Mouse (Mus musculus): ENCODE data around the gene Ulk4. TPM values are rescaled to one million over a fixed set of nuclear protein-coding genes. Genes with fewer than 3 reads are reported as not detected.

Gene Ulk4
- 193 and 213 TPM in 2 replicates for polyA plus RNA-seq (2014; fragmentation: Nextera tagmentation; extraction: Ambion mirVana)

DNA sequence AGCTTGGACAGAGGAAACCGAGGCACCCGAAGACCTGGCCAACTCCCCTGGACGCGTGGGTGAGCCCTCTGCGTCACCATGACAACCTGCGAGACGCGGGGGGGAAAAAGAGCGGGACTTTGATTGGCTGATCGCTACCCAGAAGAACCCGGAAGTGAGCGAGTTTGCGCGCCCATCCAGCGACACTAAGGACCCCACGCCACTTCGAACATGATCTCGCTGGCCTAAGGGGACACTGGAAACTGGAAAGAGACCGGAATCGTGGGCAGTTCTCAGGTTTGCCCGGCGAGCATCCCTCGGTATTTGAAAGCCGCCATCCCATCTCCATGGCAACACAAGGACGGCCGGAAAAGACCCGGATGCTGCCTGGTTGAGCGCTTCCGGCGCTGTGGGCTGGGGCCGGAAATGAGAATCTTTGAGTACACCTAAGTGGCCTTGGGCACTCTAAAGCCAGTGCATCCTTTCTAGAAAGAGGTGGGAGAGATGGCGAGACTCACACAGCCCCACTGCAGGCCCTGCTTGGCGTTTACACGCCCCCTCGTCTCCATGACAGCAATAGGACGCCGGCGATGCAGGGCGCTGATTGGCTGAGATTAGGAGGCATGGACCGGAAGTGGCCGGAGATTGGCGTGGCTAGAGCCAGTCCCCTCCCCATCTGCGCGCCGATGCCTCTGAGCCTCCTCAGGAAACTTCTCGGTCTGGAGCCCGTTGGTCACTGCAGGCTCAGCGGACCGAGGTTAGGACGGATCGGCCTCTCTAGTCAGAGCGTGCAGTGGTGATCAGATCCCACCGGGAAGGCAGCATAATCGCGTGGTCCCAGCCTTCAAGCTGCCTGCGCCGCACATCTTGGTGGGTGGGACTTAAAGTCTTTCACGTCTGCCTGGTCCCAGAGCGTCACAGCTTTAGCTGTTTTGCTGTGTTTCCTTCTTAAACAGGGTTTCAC, at the start of gene Ulk4:
Gene Ulk4, minus strand, starts transcription at position 80 of the 943 bp plus-strand sequence.
- H3K9me3 ChIP-seq (replicated peaks; ENCODE audit: control insufficient read depth, low read length), result no peaks in the 10 kb centered on the region
- ATAC-seq (replicated peaks; ENCODE audit: insufficient number of reproducible peaks, low FRiP score, low TSS enrichment, low read depth) (peak; percentile 92), DNase-seq (ENCODE audit: low spot score) (peak; percentile 94)
- H3K4me3 ChIP-seq (ENCODE audit: low read depth, low read length), result peak within 1 kb of the TSS; percentile 63
- WGBS, result under 1% methylated on average over 59 of the region's 59 CpGs
- no peaks in the 10 kb centered on the region for H3K27me3 ChIP-seq (ENCODE audit: control insufficient read depth, insufficient read depth, low read length)
- peak within 1 kb of the TSS; percentile 78 for H3K4me2 ChIP-seq (ENCODE audit: low read depth, low read length)
- H3K9ac ChIP-seq (replicated peaks; ENCODE audit: low read length), result peak within 1 kb of the TSS; percentile 61
- H3K4me1 ChIP-seq (ENCODE audit: control insufficient read depth, insufficient read depth, low read length), result no peaks in the 10 kb centered on the region
- H3K27ac ChIP-seq (replicated peaks; ENCODE audit: low read depth, low read length), result peak within 1 kb of the TSS; percentile 32
- H3K36me3 ChIP-seq (replicated peaks; ENCODE audit: control insufficient read depth, insufficient read depth, low read depth, low read length), result no peaks in the 10 kb centered on the region

- H3K4me3 ChIP-seq (ENCODE audit: low read depth, low read length), result no peak overlapping the region
- ATAC-seq (replicated peaks; ENCODE audit: insufficient number of reproducible peaks, low FRiP score, low TSS enrichment, low read depth) (no peak), DNase-seq (ENCODE audit: low spot score) (no peak)
- 95% methylated on average over 14 of the region's 14 CpGs for WGBS
- H3K36me3 ChIP-seq (replicated peaks; ENCODE audit: control insufficient read depth, insufficient read depth, low read depth, low read length), result no peaks in the 10 kb centered on the region
- no peak overlapping the region for H3K27ac ChIP-seq (replicated peaks; ENCODE audit: low read depth, low read length)
- H3K9ac ChIP-seq (replicated peaks; ENCODE audit: low read length), result no peak overlapping the region
- H3K4me1 ChIP-seq (ENCODE audit: control insufficient read depth, insufficient read depth, low read length), result no peaks in the 10 kb centered on the region
- no peaks in the 10 kb centered on the region for H3K27me3 ChIP-seq (ENCODE audit: control insufficient read depth, insufficient read depth, low read length)
- H3K4me2 ChIP-seq (ENCODE audit: low read depth, low read length), result no peak overlapping the region
- no peaks in the 10 kb centered on the region for H3K9me3 ChIP-seq (replicated peaks; ENCODE audit: control insufficient read depth, low read length)
Observed at GRCm38 (mm10) chr9:121322034-121322433, 45.0 kb upstream of the Ulk4 start.

DNA sequence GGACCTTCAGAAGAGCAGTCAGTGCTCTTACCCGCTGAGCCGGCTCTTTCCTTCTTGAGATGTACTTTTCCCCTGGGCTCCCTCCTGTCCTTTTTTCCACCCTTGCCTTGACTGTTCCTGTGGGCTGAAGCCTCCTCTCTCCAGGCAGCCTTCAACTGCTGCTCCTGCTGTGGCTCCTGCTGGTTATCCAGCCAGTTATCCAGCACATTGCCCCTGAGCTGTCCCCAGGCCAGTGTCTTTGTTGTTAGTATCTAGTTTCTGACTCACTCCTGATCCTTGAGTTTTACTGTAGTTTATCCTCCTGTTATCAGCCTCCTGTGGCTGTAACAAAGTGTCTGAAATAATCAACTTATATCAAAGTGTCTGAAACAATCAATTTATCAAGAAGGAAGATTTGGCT, 44.1 kb upstream of the Ulk4 start:
- no peaks in the 10 kb centered on the region for H3K27me3 ChIP-seq (ENCODE audit: control insufficient read depth, insufficient read depth, low read length)
- no peaks in the 10 kb centered on the region for H3K36me3 ChIP-seq (replicated peaks; ENCODE audit: control insufficient read depth, insufficient read depth, low read depth, low read length)
- H3K9ac ChIP-seq (replicated peaks; ENCODE audit: low read length), result no peak overlapping the region
- H3K4me3 ChIP-seq (ENCODE audit: low read depth, low read length), result no peak overlapping the region
- H3K4me2 ChIP-seq (ENCODE audit: low read depth, low read length), result no peak overlapping the region
- DNase-seq (ENCODE audit: low spot score), result no peak
- no peaks in the 10 kb centered on the region for H3K9me3 ChIP-seq (replicated peaks; ENCODE audit: control insufficient read depth, low read length)
- WGBS, result 92% methylated on average over 2 of the region's 2 CpGs
- no peaks in the 10 kb centered on the region for H3K4me1 ChIP-seq (ENCODE audit: control insufficient read depth, insufficient read depth, low read length)
- no peak overlapping the region for H3K27ac ChIP-seq (replicated peaks; ENCODE audit: low read depth, low read length)
- ATAC-seq (replicated peaks; ENCODE audit: insufficient number of reproducible peaks, low FRiP score, low TSS enrichment, low read depth), result no peak

- DNase-seq (ENCODE audit: low spot score), result no peak
- Histone ChIP-seq H3K4me1 (ENCODE audit: control insufficient read depth, insufficient read depth, low read length) (no peaks in the 10 kb centered on the region), H3K4me2 (ENCODE audit: low read depth, low read length) (no peak overlapping the region), H3K4me3 (ENCODE audit: low read depth, low read length) (no peak overlapping the region), H3K27ac (replicated peaks; ENCODE audit: low read depth, low read length) (no peak overlapping the region), H3K9me3 (replicated peaks; ENCODE audit: control insufficient read depth, low read length) (no peaks in the 10 kb centered on the region), H3K36me3 (replicated peaks; ENCODE audit: control insufficient read depth, insufficient read depth, low read depth, low read length) (no peaks in the 10 kb centered on the region), H3K9ac (replicated peaks; ENCODE audit: low read length) (no peak overlapping the region), H3K27me3 (ENCODE audit: control insufficient read depth, insufficient read depth, low read length) (no peaks in the 10 kb centered on the region)
- 59% methylated on average over 2 of the region's 2 CpGs for WGBS
- ATAC-seq (replicated peaks; ENCODE audit: insufficient number of reproducible peaks, low FRiP score, low TSS enrichment, low read depth), result no peak
Observed at GRCm38 (mm10) chr9:121320433-121320832, 43.4 kb upstream of the Ulk4 start.

- H3K27ac ChIP-seq (replicated peaks; ENCODE audit: low read depth, low read length), result no peak overlapping the region
- 56% methylated on average over 10 of the region's 10 CpGs for WGBS
- ATAC-seq (replicated peaks; ENCODE audit: insufficient number of reproducible peaks, low FRiP score, low TSS enrichment, low read depth) (peak; percentile 78), DNase-seq (ENCODE audit: low spot score) (no peak)
- H3K27me3 ChIP-seq (ENCODE audit: control insufficient read depth, insufficient read depth, low read length), result no peaks in the 10 kb centered on the region
- no peak overlapping the region for H3K9ac ChIP-seq (replicated peaks; ENCODE audit: low read length)
- H3K4me1 ChIP-seq (ENCODE audit: control insufficient read depth, insufficient read depth, low read length), result peaks cover under 1% of the 10 kb centered on the region; the same call in 1 of the 2 replicates
- H3K4me3 ChIP-seq (ENCODE audit: low read depth, low read length), result no peak overlapping the region
- no peaks in the 10 kb centered on the region for H3K9me3 ChIP-seq (replicated peaks; ENCODE audit: control insufficient read depth, low read length)
- no peak overlapping the region for H3K4me2 ChIP-seq (ENCODE audit: low read depth, low read length)
- no peaks in the 10 kb centered on the region for H3K36me3 ChIP-seq (replicated peaks; ENCODE audit: control insufficient read depth, insufficient read depth, low read depth, low read length)
Observed at GRCm38 (mm10) chr9:121319323-121319966, 42.4 kb upstream of the Ulk4 start.

DNA sequence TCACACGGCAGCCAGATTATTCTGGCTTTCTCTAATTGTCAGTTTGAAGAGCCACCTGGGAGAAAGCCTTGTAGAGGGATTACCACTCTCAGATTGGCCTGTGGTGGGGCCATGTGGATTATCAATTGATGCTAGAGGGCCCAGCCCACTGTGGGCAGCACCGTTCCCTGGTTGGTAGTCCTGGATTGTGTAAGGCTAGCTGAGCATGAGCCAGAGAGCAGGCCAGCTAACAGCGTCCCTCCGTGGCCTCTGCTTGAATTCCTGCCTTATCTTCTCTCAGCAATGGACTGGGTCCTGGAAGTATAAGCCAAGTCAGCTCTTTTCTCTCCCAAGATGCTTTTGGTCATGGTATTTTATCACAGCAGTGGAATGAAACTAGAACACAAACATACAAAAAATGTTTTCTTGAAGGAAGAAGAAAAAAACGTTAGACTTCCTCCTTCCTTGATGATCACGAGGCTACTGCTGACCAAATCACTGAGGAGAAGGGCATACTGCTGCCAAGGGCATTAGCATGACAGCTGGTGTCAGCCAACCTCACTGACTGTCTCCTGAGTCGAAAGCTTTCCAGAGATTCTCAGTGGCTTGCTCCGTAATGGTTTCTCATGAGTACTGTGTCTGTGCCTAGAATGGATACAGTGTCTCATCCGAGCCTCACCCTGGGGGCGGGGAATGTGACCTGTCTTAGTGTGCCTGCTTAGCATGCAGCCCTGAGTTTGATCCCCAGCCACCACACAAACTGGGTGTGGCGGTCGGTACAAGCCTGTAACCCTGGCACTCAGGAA, 39.8 kb upstream of the Ulk4 start:
- H3K27ac ChIP-seq (replicated peaks; ENCODE audit: low read depth, low read length), result no peak overlapping the region
- peaks cover 14% of the 10 kb centered on the region for H3K4me1 ChIP-seq (ENCODE audit: control insufficient read depth, insufficient read depth, low read length)
- no peak overlapping the region for H3K4me2 ChIP-seq (ENCODE audit: low read depth, low read length)
- no peaks in the 10 kb centered on the region for H3K27me3 ChIP-seq (ENCODE audit: control insufficient read depth, insufficient read depth, low read length)
- H3K9me3 ChIP-seq (replicated peaks; ENCODE audit: control insufficient read depth, low read length), result no peaks in the 10 kb centered on the region
- H3K4me3 ChIP-seq (ENCODE audit: low read depth, low read length), result no peak overlapping the region
- H3K36me3 ChIP-seq (replicated peaks; ENCODE audit: control insufficient read depth, insufficient read depth, low read depth, low read length), result no peaks in the 10 kb centered on the region
- no peak overlapping the region for H3K9ac ChIP-seq (replicated peaks; ENCODE audit: low read length)
- DNase-seq (ENCODE audit: low spot score) (no peak), ATAC-seq (replicated peaks; ENCODE audit: insufficient number of reproducible peaks, low FRiP score, low TSS enrichment, low read depth) (no peak)
- WGBS, result 65% methylated on average over 12 of the region's 12 CpGs

GRCm38 (mm10) chr9:121315901-121316595, 39.1 kb upstream of the Ulk4 start:
- H3K4me1 ChIP-seq (ENCODE audit: control insufficient read depth, insufficient read depth, low read length), result peaks cover 14% of the 10 kb centered on the region
- 85% methylated on average over 4 of the region's 4 CpGs for WGBS
- DNase-seq (ENCODE audit: low spot score) (no peak), ATAC-seq (replicated peaks; ENCODE audit: insufficient number of reproducible peaks, low FRiP score, low TSS enrichment, low read depth) (no peak)
- H3K9ac ChIP-seq (replicated peaks; ENCODE audit: low read length), result no peak overlapping the region
- H3K36me3 ChIP-seq (replicated peaks; ENCODE audit: control insufficient read depth, insufficient read depth, low read depth, low read length), result no peaks in the 10 kb centered on the region
- H3K4me3 ChIP-seq (ENCODE audit: low read depth, low read length), result no peak overlapping the region
- no peaks in the 10 kb centered on the region for H3K9me3 ChIP-seq (replicated peaks; ENCODE audit: control insufficient read depth, low read length)
- no peak overlapping the region for H3K27ac ChIP-seq (replicated peaks; ENCODE audit: low read depth, low read length)
- H3K4me2 ChIP-seq (ENCODE audit: low read depth, low read length), result no peak overlapping the region
- H3K27me3 ChIP-seq (ENCODE audit: control insufficient read depth, insufficient read depth, low read length), result no peaks in the 10 kb centered on the region
